Mouse (Mus musculus) megakaryocyte, embryonic 14.5 days (primary cell): ENCODE measurements around the gene Tln2. TPM values are rescaled to one million over a fixed set of nuclear protein-coding genes. Genes with fewer than 3 reads are reported as not detected.

Source experiments
- H3K27me3 ChIP-seq: replicated peaks from 2 replicates; pipeline ENCODE3; 2012; ENCODE audit warnings: inconsistent platforms
- H3K36me3 ChIP-seq: replicated peaks from 2 replicates; pipeline ENCODE3; 2012; ENCODE audit warnings: low read length, inconsistent platforms, mixed read lengths
- H3K4me1 ChIP-seq: 2 replicates; pipeline ENCODE4 v1.6.1; 2012; ENCODE audit warnings: inconsistent platforms
- H3K4me3 ChIP-seq: replicated peaks from 2 replicates; pipeline ENCODE3; 2012; ENCODE audit warnings: moderate library complexity, mild to moderate bottlenecking, inconsistent platforms
- H3K9me3 ChIP-seq: 2 replicates; pipeline ENCODE4 v1.6.1; 2012; ENCODE audit warnings: inconsistent platforms
- FLI1 ChIP-seq: IDR thresholded peaks from 2 replicates; pipeline ENCODE4 v1.6.1; 2012; ENCODE audit warnings: low read length, inconsistent platforms, mixed read lengths
- GATA1 ChIP-seq: IDR thresholded peaks from 3 replicates; pipeline ENCODE4 v1.6.1; 2012; ENCODE audit warnings: mixed read lengths, low read length, inconsistent platforms, borderline replicate concordance
- polyA plus RNA-seq: library from polyadenylated mRNA; stranded (reverse); fragments of >175 nt; gene quantifications from 2 replicates; pipeline ENCODE4 v1.2.3, GENCODE M21; 2012; ENCODE audit warnings: low replicate concordance; ENCODE audit not compliant: insufficient read depth

The Tln2 gene
- polyA plus RNA-seq, 1 experiment, result 0.32 TPM

DNA sequence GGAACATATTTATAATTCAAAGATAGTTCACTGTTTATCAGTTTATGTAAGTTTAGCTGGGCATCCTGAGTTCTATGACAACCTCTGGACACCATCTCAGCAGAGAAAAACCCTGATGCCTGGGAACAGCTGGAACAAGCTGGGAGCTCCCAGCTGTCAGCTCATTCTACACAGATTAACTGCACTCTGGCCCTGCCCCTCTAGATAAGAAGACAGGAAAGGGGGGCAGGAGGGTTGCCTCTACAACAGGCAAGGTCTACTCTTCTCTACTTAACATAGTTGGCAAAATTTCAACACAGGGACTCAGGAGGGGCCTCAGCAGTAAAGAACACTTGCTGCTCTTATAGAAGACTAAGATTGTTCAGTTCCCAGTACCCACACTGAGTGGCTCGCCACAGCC is 27.0 kb upstream of the Tln2 start:
- no peak overlapping the region for H3K4me3 ChIP-seq
- no peak for TF ChIP-seq GATA1
- TF ChIP-seq FLI1, result no peak
- H3K4me1 ChIP-seq, result no peaks in the 10 kb centered on the region
- no peaks in the 10 kb centered on the region for H3K27me3 ChIP-seq
- no peaks in the 10 kb centered on the region for H3K36me3 ChIP-seq
- H3K9me3 ChIP-seq, result peaks cover 3% of the 10 kb centered on the region; the same call in 1 of the 2 replicates

- TF ChIP-seq GATA1 (no peak), FLI1 (no peak)
- Histone ChIP-seq H3K4me3 (no peak overlapping the region), H3K9me3 (peaks cover 3% of the 10 kb centered on the region; the same call in 1 of the 2 replicates), H3K27me3 (no peaks in the 10 kb centered on the region), H3K36me3 (no peaks in the 10 kb centered on the region), H3K4me1 (no peaks in the 10 kb centered on the region)
Observed at GRCm38 (mm10) chr9:67584871-67585270, 25.4 kb upstream of the Tln2 start.

DNA sequence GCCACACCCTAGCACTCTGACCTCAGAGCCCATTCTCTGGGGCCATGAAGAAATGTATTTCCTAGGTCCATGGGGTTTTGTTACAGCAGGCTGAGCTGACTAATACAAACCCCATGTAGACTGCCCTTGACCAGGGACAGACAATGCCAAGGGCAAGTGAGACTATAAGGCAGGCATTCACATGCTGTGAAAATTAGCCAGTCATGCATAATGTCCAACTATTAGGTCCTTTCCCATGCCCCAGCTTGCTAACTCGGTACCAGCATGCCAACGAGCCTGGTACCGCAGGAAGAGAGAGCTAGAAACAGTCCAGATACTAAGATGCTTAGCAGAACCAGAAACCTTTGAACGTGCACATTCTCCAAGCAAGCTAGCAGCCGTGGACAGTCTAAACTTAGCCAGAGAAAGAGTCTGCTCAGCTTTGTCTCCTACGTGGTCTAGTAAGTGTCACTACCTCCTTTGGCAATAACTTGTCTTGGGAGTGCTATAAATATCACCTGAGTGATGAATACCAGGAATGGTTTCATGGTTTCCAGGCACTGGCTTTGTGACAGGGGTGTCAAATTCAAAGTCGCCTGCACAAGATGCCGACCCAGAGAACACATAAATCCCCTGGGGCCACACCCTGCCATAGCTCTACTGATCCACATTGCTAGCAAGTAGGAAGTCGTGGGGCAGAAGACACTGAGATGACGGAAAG is 22.2 kb upstream of the Tln2 start:
- H3K9me3 ChIP-seq, result no peaks in the 10 kb centered on the region
- H3K27me3 ChIP-seq, result no peaks in the 10 kb centered on the region
- H3K4me3 ChIP-seq, result no peak overlapping the region
- H3K36me3 ChIP-seq, result no peaks in the 10 kb centered on the region
- TF ChIP-seq GATA1 (no peak), FLI1 (no peak)
- H3K4me1 ChIP-seq, result no peaks in the 10 kb centered on the region

- Histone ChIP-seq H3K27me3 (no peaks in the 10 kb centered on the region), H3K4me1 (no peaks in the 10 kb centered on the region), H3K36me3 (no peaks in the 10 kb centered on the region), H3K9me3 (no peaks in the 10 kb centered on the region), H3K4me3 (no peak overlapping the region)
- TF ChIP-seq FLI1 (no peak), GATA1 (no peak)
Observed at GRCm38 (mm10) chr9:67579541-67579940, 20.0 kb upstream of the Tln2 start.

- Histone ChIP-seq H3K4me1 (no peaks in the 10 kb centered on the region), H3K27me3 (no peaks in the 10 kb centered on the region), H3K36me3 (no peaks in the 10 kb centered on the region), H3K9me3 (no peaks in the 10 kb centered on the region), H3K4me3 (no peak overlapping the region)
- TF ChIP-seq GATA1 (no peak), FLI1 (no peak)
Observed at GRCm38 (mm10) chr9:67574721-67575248, 15.3 kb upstream of the Tln2 start.

DNA sequence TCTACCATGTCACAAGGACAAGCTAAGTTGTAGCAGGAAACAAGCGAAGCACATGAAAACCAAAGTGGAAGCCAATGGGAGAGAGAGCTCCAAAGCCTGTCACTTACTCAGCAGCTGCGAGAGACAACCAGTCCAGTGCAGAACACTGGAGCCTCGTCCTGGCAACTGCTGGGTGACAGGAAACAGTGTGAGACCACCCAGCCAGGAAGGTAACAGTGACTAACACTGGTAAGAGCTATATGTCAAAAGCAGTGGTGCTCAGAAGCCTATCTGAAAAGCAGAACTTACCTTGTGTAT is 14.1 kb upstream of the Tln2 start:
- Histone ChIP-seq H3K9me3 (no peaks in the 10 kb centered on the region), H3K36me3 (no peaks in the 10 kb centered on the region), H3K4me1 (no peaks in the 10 kb centered on the region), H3K4me3 (no peak overlapping the region), H3K27me3 (no peaks in the 10 kb centered on the region)
- no peak for TF ChIP-seq FLI1
- no peak for TF ChIP-seq GATA1

DNA sequence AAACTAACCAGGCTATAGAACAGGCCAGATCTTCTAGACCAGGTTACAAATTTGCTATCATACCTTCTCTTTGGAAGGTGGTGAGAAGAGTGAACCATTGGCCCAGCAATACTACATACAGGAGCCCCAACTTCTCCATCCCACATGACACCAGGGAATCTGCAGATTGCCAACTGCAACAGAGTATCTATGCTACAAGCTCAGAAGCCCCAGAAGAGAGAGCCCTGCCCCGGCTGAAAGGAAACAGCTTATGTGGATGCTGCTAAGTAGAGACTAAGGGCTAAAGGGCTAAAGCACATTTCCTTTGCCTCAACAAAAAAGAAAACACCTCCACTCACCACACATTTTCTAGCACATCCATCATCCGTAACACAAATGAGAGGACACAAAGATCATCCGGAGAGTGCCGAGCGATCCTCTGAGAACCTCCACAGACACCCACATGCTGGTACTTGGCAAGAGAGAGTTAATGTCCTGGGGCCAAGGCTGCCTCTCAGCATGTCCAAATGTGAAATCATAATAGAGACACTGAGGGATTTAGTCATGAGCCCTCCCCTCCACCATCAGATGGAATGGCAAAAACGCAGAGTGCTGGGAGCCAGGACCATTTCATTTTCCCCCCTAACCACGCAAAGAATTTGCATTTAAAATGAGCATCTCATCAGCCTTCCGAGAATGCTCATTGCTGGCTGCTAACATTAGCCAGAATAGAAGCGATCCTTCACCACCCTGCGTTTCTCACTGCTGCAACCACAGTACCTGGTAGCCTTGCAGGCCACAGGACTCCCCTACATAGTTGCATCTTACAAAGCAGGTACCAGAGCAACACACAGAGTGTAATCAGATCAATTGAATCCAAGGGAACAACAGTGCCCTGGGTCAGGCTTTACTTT is 13.5 kb upstream of the Tln2 start:
- no peaks in the 10 kb centered on the region for H3K36me3 ChIP-seq
- no peaks in the 10 kb centered on the region for H3K9me3 ChIP-seq
- TF ChIP-seq FLI1, result no peak
- TF ChIP-seq GATA1, result no peak
- no peaks in the 10 kb centered on the region for H3K27me3 ChIP-seq
- no peak overlapping the region for H3K4me3 ChIP-seq
- no peaks in the 10 kb centered on the region for H3K4me1 ChIP-seq

DNA sequence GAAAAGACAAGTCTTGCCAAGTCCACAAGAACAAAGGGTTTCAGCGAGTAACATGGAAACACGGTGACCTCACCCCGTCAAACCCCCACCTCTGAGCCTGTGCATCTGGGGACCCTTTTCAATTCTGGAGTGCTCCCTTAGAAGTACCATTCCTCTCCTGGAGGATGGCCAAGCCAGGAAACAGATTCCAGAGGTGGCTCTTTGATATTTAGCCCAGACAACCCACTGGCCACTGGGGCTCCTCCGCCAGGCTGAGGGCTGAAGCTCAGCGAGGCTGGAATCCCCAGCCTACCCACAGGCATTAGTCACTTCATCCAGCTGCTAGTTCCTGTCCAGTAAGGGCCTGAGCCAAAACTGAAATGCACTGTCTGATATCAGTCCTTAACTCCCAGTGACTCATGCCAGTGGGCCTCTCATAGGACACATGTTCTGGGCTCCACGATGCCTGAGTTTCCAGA is 6.3 kb upstream of the Tln2 start:
- no peaks in the 10 kb centered on the region for H3K36me3 ChIP-seq
- 0 out of 2 replicates have a peak, but pooled peaks cover 4% of the 10 kb centered on the region for H3K9me3 ChIP-seq
- H3K4me3 ChIP-seq, result no peak overlapping the region
- TF ChIP-seq FLI1 (no peak), GATA1 (no peak)
- H3K4me1 ChIP-seq, result no peaks in the 10 kb centered on the region
- no peaks in the 10 kb centered on the region for H3K27me3 ChIP-seq

- Histone ChIP-seq H3K4me3 (no peak overlapping the region), H3K36me3 (no peaks in the 10 kb centered on the region), H3K27me3 (no peaks in the 10 kb centered on the region), H3K4me1 (no peaks in the 10 kb centered on the region), H3K9me3 (peaks cover 9% of the 10 kb centered on the region)
- no peak for TF ChIP-seq GATA1
- no peak for TF ChIP-seq FLI1
Observed at GRCm38 (mm10) chr9:67549811-67550501, 9.5 kb downstream of the Tln2 start.
